Mouse (Mus musculus): ENCODE results near the gene Olfr1537. TPM values are rescaled to one million over a fixed set of nuclear protein-coding genes. Genes with fewer than 3 reads are reported as not detected.

Gene Olfr1537
- polyA plus RNA-seq (2017; shearing (Covaris generic)), result not detected

- no peak for ATAC-seq
Observed at GRCm38 (mm10) chr9:39249894-39250293, at the start of gene Olfr1537. Gene Olfr1537 (minus strand): TSS chr9:39249994.

DNA sequence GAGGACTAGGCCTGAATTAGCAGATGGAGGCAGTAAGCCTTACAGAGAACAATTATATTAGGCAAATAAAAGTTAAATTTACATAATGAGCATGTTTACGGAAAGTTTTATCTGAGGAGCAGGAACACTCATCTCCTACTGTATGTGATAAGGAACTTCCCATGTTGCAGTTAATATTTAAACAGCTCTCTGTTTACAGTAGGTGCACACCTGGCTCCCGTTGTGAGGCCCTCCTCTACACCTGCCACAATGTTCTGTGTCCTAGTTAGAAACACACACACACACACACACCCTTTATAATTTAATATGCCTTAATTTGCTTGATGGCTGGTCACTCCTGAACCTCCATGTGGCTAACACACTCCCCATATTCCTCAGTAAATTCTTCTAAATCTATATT is 37.3 kb upstream of the Olfr1537 start:
- no peak for ATAC-seq

DNA sequence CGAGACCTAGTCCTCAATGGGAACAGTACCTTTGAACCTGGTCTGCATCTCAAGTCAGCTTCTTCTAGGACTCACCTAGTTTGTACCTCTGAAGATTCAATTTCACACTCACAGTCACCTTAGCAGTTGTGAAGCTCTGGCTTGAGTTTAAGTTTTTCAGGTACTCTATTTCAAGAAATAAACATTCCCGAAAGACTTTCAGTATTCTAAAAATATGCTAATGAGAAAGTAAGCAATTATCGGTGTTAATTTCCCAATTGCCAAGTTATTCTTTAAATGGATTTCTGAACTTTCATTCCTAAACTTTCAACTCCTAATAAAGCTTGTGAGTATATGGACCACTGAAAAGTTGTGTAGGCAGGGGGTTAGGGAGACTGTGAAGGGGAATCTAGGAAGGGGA is 26.9 kb upstream of the Olfr1537 start, which contains the start of gene Olfr945:
Gene Olfr945, minus strand, starts transcription at position 101 of the 400 bp plus-strand sequence.
- ATAC-seq, result no peak

DNA sequence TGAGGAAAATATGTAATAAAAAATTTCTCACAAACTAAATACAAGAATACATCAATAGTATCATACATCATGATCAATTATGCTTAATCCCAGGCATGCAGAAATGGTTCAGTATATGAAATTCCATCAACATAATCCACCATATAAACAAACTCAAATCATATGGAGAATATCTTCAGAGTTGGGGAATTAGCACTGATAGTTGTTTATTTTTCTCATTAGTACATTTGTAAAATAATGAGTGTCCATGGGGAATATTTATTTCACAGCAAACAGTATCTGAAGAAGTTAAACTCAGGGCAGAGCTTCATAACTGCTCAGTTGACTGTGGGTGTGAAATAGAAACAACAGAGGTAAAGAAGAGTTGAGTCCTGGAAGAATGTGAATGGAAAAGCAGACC is 48.2 kb downstream of the Olfr1537 start, which contains the start of gene Olfr944:
Gene Olfr944, plus strand, starts transcription at position 301 of the 400 bp plus-strand sequence.
- no peak for ATAC-seq

Other genes starting within 250 kb of the Olfr1537 start
- gene Olfr146, start 226.6 kb downstream of the Olfr1537 start, polyA plus RNA-seq (2017; shearing (Covaris generic)), result not detected
- not detected for gene Olfr937, start 185.0 kb downstream of the Olfr1537 start, polyA plus RNA-seq (2017; shearing (Covaris generic))
- not detected for gene Olfr938, start 171.1 kb downstream of the Olfr1537 start, polyA plus RNA-seq (2017; shearing (Covaris generic))
- not detected for gene Olfr27, start 121.9 kb downstream of the Olfr1537 start, polyA plus RNA-seq (2017; shearing (Covaris generic))
- not detected for gene Olfr943, start 83.7 kb downstream of the Olfr1537 start, polyA plus RNA-seq (2017; shearing (Covaris generic))
- not detected for gene Olfr944, start 48.1 kb downstream of the Olfr1537 start, polyA plus RNA-seq (2017; shearing (Covaris generic))
- gene Olfr945, start 26.8 kb upstream of the Olfr1537 start, polyA plus RNA-seq (2017; shearing (Covaris generic)), result not detected
- gene Olfr948, start 76.1 kb upstream of the Olfr1537 start, polyA plus RNA-seq (2017; shearing (Covaris generic)), result not detected
- not detected for gene Olfr951, start 137.4 kb upstream of the Olfr1537 start, polyA plus RNA-seq (2017; shearing (Covaris generic))
- not detected for gene Olfr952, start 177.2 kb upstream of the Olfr1537 start, polyA plus RNA-seq (2017; shearing (Covaris generic))
- gene Olfr954, start 206.7 kb upstream of the Olfr1537 start, polyA plus RNA-seq (2017; shearing (Covaris generic)), result not detected
- gene Olfr955, start 221.9 kb upstream of the Olfr1537 start, polyA plus RNA-seq (2017; shearing (Covaris generic)), result not detected
- not detected for gene Olfr44, start 244.0 kb upstream of the Olfr1537 start, polyA plus RNA-seq (2017; shearing (Covaris generic))